In the genomic region with DNA sequence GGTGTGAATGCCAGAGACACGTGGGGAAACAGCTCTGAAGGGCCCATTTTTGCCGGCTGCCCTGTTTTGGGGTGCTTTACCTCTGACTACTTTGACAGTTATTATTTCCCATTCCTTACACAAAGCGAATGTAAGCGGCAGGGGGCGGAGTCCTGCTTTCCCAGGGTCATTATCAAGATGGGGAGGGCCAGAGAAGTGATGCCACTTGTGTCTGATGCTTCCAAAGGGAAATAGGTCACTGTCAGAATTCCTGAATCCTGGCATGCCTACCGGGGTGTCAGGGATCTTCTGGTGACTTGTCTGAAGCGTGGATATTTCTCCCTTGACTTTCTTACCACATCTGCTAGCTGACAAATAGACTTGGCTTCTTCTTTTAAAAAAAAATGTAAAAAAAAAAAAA, we compare ENCODE assay signal across 9 mouse cellular contexts.
DNase-seq lines count a peak whose midpoint lies in the region; ATAC-seq and TF ChIP-seq lines count a peak whose summit lies in the region.
"Had no signal": no experiment of that assay in that cellular context is flagged by ENCODE, and none has a peak within 500 bp of the region (broad histone marks: within the 10 kb centered on the region; RNA-seq: fewer than 3 reads in every experiment).

No protein-coding gene starts in this region.

- H3K4me1 ChIP-seq in hindbrain, embryonic 13.5 days (replicated peaks), result peaks cover 40% of the 10 kb centered on the region
- peaks cover 18% of the 10 kb centered on the region; the same call in 1 of the 2 replicates for H3K4me1 ChIP-seq in neural tube, embryonic 14.5 days (ENCODE audit: control insufficient read depth, insufficient read depth, low read length)

- 19% methylated on average over 7 of the region's 7 CpGs for WGBS in hindbrain, embryonic 13.5 days
- 24% methylated on average over 7 of the region's 7 CpGs for WGBS in neural tube, embryonic 14.5 days

- H3K9ac ChIP-seq in hindbrain, embryonic 13.5 days, result peak overlapping the region; percentile 83
- H3K9ac ChIP-seq in neural tube, embryonic 14.5 days (replicated peaks; ENCODE audit: low read depth, low read length), result peak overlapping the region; percentile 75

- no peak for ATAC-seq in hindbrain, embryonic 13.5 days (ENCODE audit: low FRiP score)
- ATAC-seq in neural tube, embryonic 14.5 days (ENCODE audit: low read depth), result no peak

- intact Hi-C loops in left cerebral cortex, adult 2 months (cut with DNase I), result loop anchor here (2.0 to 10.0 kb wide), 2 partner anchors 42 to 350 kb away; partner anchors contain the start of genes Dhcr7 and Nadsyn1
- intact Hi-C loops in left cerebral cortex, postnatal 25 days (cut with DNase I), result loop anchor here (2.0 kb wide), 2 partner anchors 32 to 72 kb away; no protein-coding TSS in a partner anchor

- no peaks in the 10 kb centered on the region for H3K36me3 ChIP-seq in hindbrain, embryonic 13.5 days
- H3K36me3 ChIP-seq in neural tube, embryonic 14.5 days (ENCODE audit: control insufficient read depth, insufficient read depth, low read length), result no peaks in the 10 kb centered on the region

- peak overlapping the region; percentile 99 for H3K27ac ChIP-seq in left cerebral cortex, adult 2 months
- H3K27ac ChIP-seq in hindbrain, embryonic 13.5 days, result peak overlapping the region; percentile 91
- H3K27ac ChIP-seq in neural tube, embryonic 14.5 days (ENCODE audit: low read depth, low read length), result peak overlapping the region; percentile 93

- H3K27me3 ChIP-seq in hindbrain, embryonic 13.5 days, result peaks cover 34% of the 10 kb centered on the region; the same call in 1 of the 2 replicates
- H3K27me3 ChIP-seq in neural tube, embryonic 14.5 days (ENCODE audit: control insufficient read depth, insufficient read depth, low read length), result 0 out of 2 replicates have a peak, but pooled peaks cover 4% of the 10 kb centered on the region

- H3K9me3 ChIP-seq in hindbrain, embryonic 13.5 days, result no peaks in the 10 kb centered on the region
- no peaks in the 10 kb centered on the region for H3K9me3 ChIP-seq in neural tube, embryonic 14.5 days (ENCODE audit: control insufficient read depth, low read length)

- peak overlapping the region; percentile 69 for H3K4me2 ChIP-seq in hindbrain, embryonic 13.5 days
- peak overlapping the region; percentile 72 for H3K4me2 ChIP-seq in neural tube, embryonic 14.5 days (ENCODE audit: low read depth, low read length)

- peak; percentile 11 for DNase-seq in adrenal gland, postnatal 14 days
- DNase-seq in adrenal gland, postnatal 4 days (ENCODE audit: low spot score in 2 of 2), result no peak
- no peak for DNase-seq in left cerebral cortex, adult 2 months (ENCODE audit: extremely low spot score in 1 of 2, low spot score in 2 of 2)
- DNase-seq in left cerebral cortex, postnatal 25 days (ENCODE audit: low spot score in 2 of 2), result no peak
- no peak for DNase-seq in frontal cortex, adult 2 months (ENCODE audit: extremely low spot score in 1 of 2, low spot score in 1 of 2)
- DNase-seq in thymus, postnatal 0 days (ENCODE audit: low spot score), result no peak
- DNase-seq: lung, postnatal 14 days had no signal

- TF ChIP-seq CTCF in left cerebral cortex, adult 2 months (IDR thresholded peaks at IDR 0.05), result no peak

- H3K4me3 ChIP-seq in left cerebral cortex, adult 2 months, result peak overlapping the region; percentile 45
- peak overlapping the region; percentile 52 for H3K4me3 ChIP-seq in hindbrain, embryonic 13.5 days
- peak overlapping the region; percentile 46 for H3K4me3 ChIP-seq in neural tube, embryonic 14.5 days (ENCODE audit: low read depth, low read length)
